Mouse (Mus musculus): ENCODE data around the gene Mepce.

GRCm38 (mm10) chr5:137825971-137826370 lies 38.5 kb upstream of the Mepce start:
- TF ChIP-seq CTCF (IDR thresholded peaks at IDR 0.05; ENCODE audit: extremely low read depth, insufficient read length, insufficient replicate concordance, low read depth, low read length), result no peak
- no peak for TF ChIP-seq POLR2A (IDR thresholded peaks at IDR 0.05; ENCODE audit: low read depth, low read length)

All from small intestine, adult 2 months (tissue).